Mouse (Mus musculus) heart, embryonic 16.5 days (tissue): ENCODE measurements around the gene Uqcrh. TPM values are rescaled to one million over a fixed set of nuclear protein-coding genes. Genes with fewer than 3 reads are reported as not detected.

Experiments
- ATAC-seq: fragments of 200-750 bp; cut with Nextera tagmentation; replicated peaks from 2 replicates; pipeline ENCODE4 v1.8.0; 2017; ENCODE audit warnings: moderate number of reproducible peaks; ENCODE audit not compliant: insufficient read depth, low FRiP score; ENCODE audit errors: extremely low read depth
- H3K27ac ChIP-seq: fragments of 300-500 bp; sonication (generic); 2 replicates; pipeline ENCODE4 v1.5.1; 2014; ENCODE audit warnings: mild to moderate bottlenecking, low read length, control low read depth, moderate library complexity
- H3K27me3 ChIP-seq: fragments of 300-500 bp; sonication (generic); 2 replicates; pipeline ENCODE4 v1.6.1; 2014; ENCODE audit warnings: low read length, mixed read lengths; ENCODE audit not compliant: control insufficient read depth, insufficient read depth
- H3K36me3 ChIP-seq: fragments of 300-500 bp; sonication (generic); 2 replicates; pipeline ENCODE4 v1.6.1; 2014; ENCODE audit not compliant: control insufficient read depth, insufficient read depth
- H3K4me1 ChIP-seq: fragments of 300-500 bp; sonication (generic); 2 replicates; pipeline ENCODE4 v1.6.1; 2014; ENCODE audit warnings: low read length, mixed read lengths; ENCODE audit not compliant: control insufficient read depth, insufficient read depth
- H3K4me2 ChIP-seq: fragments of 300-500 bp; sonication (generic); 2 replicates; pipeline ENCODE4 v1.6.1; 2014; ENCODE audit warnings: low read depth, mild to moderate bottlenecking, control low read depth, low read length
- H3K4me3 ChIP-seq: fragments of 300-500 bp; sonication (generic); 2 replicates; pipeline ENCODE4 v1.5.1; 2014; ENCODE audit warnings: mild to moderate bottlenecking, control low read depth, low read length
- H3K9ac ChIP-seq: fragments of 300-500 bp; sonication (generic); 2 replicates; pipeline ENCODE4 v1.6.1; 2014; ENCODE audit warnings: low read length, control low read depth
- H3K9me3 ChIP-seq: fragments of 300-500 bp; sonication (generic); replicated peaks from 2 replicates; pipeline ENCODE4 v1.6.1; 2016; ENCODE audit warnings: low read length; ENCODE audit not compliant: control insufficient read depth
- WGBS: fragments of 180-500 bp; shearing (Covaris S2); extraction: QIAGEN DNeasy Blood & Tissue Kit; methylation state at CpG from one replicate; pipeline ENCODE4 v1.1.7; 2014; 5-methylcytosine and 5-hydroxymethylcytosine counted together
- polyA plus RNA-seq: library from polyadenylated mRNA; unstranded; fragments of >200 nt; fragmentation: Nextera tagmentation; extraction: Ambion mirVana; gene quantifications from 2 replicates; pipeline ENCODE4 v1.2.1, GENCODE M21; 2015

Uqcrh gene
- 1,257 and 1,258 TPM in 2 replicates for polyA plus RNA-seq

DNA sequence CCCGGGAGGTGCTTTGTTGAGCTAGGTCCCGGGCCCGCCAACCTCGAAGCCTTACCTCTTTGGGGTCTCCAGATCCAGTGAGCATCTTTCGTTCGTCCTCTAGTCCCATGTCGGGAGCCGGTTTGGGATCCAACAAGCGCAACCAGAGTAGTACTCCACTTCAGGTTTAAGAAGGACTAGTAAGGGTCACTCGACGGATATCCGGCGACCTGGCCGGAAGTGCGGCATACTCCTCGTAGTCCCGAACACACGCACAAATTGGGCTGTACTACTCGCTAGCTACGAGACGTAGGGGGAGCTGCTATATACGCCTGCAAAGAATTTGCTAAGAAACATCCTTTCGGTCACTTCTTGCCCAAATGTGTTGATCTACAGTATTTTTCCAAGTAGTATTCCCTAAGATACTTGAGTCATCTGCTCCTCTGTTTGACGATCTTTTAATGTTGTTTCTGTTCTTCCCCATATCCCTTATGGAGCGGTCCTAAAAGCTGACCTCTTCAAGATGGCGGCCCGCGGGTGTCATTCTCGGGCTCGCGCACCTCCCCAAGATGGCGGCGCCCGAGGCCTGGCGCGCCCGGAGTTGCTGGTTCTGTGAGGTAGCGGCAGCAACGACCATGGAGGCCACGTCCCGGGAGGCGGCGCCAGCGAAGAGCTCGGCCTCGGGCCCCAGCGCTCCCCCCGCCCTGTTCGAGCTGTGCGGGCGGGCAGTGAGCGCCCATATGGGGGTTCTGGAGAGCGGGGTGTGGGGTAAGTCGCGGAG is at the start of gene Uqcrh, which contains the start of gene Lrrc41:
TSS of gene Uqcrh (minus strand) at position 211 of the 760 bp plus-strand sequence.
TSS of gene Lrrc41 (plus strand) at position 409 of the 760 bp plus-strand sequence.
- no peaks in the 10 kb centered on the region for H3K9me3 ChIP-seq
- H3K4me2 ChIP-seq, result peak within 1 kb of the TSS; percentile 87
- H3K27ac ChIP-seq, result peak within 1 kb of the TSS; percentile 97
- peak within 1 kb of the TSS; percentile 92 for H3K4me3 ChIP-seq
- under 1% methylated on average over 54 of the region's 55 CpGs for WGBS
- peak; percentile 90 for ATAC-seq
- peaks cover 27% of the 10 kb centered on the region for H3K4me1 ChIP-seq
- H3K36me3 ChIP-seq, result peaks cover 6% of the 10 kb centered on the region; the same call in 1 of the 2 replicates
- H3K27me3 ChIP-seq, result no peaks in the 10 kb centered on the region
- peak within 1 kb of the TSS; percentile 98 for H3K9ac ChIP-seq

DNA sequence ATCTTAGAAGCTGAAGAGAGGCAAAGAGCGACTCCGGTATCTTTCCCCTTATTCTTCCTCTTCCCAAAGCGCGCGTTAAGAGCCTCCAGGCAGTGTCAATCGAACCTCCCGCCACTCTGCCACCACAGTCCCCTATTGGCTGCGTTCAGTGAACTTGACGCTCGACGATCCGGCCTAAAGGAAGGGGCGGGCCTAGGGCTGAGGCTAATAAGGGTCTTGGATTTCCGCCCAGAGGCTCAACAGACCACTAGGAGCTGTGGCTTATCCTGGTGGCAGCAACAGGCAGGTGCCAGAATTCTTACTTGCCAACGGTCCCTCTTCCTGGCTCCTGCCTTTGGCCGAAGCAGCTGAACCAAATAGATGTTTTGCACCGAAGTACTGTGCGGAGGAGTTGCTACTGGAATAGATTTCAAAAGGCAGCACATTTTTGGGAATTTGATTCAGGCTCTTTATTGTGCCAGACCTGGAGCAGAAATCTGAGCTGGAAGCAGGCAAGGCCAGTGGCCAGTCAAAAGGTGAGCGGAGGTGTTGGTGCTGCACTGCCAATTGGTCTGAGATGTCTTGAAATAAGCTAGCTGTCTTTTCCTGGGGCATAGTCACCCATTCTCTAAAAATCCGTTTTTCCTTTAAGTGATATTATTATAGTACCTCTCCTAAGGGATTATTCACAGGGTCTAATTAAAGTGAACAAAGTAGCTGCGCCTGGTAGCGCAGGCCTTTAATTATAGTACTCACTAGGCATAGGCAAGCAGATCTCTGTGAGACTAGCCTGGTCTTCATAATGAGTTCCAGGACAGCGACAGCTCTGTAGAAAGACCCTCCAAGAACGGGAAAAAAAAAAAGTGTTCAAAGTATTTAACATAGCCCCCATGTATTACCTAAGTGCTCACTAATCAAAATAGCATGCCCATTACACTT is 49.0 kb upstream of the Uqcrh start, which contains the start of the genes Rad54l and Pomgnt1:
TSS of gene Rad54l (minus strand) at position 89 of the 918 bp plus-strand sequence.
TSS of gene Pomgnt1 (plus strand) at position 239 of the 918 bp plus-strand sequence.
- peaks cover 15% of the 10 kb centered on the region for H3K4me1 ChIP-seq
- no peaks in the 10 kb centered on the region for H3K36me3 ChIP-seq
- no peaks in the 10 kb centered on the region for H3K9me3 ChIP-seq
- WGBS, result 5% methylated on average over 24 of the region's 24 CpGs
- H3K4me2 ChIP-seq, result peak within 1 kb of the TSS; percentile 82
- H3K4me3 ChIP-seq, result peak within 1 kb of the TSS; percentile 78
- ATAC-seq, result peak; percentile 98
- H3K9ac ChIP-seq, result peak within 1 kb of the TSS; percentile 80
- H3K27me3 ChIP-seq, result no peaks in the 10 kb centered on the region
- H3K27ac ChIP-seq, result peak within 1 kb of the TSS; percentile 80

DNA sequence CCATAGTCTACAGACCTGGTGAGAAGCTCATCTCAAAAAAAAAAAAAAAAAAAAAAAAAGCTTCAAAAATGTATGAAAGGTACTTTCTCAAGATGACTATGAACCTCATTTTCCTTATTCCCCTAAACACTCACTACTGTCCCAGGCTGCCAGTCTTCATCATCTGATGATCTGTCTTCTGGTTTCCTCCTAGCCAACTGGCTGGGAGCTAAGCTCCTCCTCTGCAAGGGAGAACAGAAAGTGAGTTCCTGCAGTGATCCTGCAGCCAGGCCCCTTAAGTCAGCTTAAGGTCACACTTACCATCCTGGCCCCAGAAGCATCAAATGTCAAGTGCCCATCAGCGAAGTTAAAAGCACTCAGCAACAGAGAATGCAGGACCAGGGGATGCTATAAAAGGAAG is 47.9 kb upstream of the Uqcrh start:
- no peaks in the 10 kb centered on the region for H3K27me3 ChIP-seq
- peak overlapping the region; percentile 82 for H3K4me2 ChIP-seq
- WGBS, result 0% methylated on average over 1 of the region's 1 CpGs
- no peaks in the 10 kb centered on the region for H3K36me3 ChIP-seq
- no peak overlapping the region for H3K27ac ChIP-seq
- no peak for ATAC-seq
- H3K4me3 ChIP-seq, result peak overlapping the region; percentile 78
- H3K9me3 ChIP-seq, result no peaks in the 10 kb centered on the region
- peaks cover 15% of the 10 kb centered on the region for H3K4me1 ChIP-seq
- H3K9ac ChIP-seq, result peak overlapping the region; percentile 80

DNA sequence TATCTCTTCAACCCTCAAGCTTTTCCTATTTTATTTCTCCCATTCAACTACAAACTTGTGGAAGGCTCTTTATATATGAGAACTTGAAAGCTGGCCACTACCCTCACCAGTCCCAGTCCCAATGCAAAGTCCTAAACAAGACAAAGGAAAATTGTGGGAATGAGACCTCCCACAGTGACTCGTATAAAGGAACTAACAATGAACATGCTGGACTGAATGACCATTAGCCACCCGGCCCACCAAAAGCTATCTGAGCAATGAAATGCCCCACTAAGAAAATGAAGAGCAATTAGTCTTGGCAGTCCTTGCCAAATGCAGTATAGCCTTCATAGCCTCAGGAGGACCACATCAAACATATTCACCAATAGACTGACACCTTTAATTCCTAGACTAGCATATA is 36.6 kb upstream of the Uqcrh start:
- Histone ChIP-seq H3K27me3 (no peaks in the 10 kb centered on the region), H3K9me3 (no peaks in the 10 kb centered on the region), H3K27ac (no peak overlapping the region), H3K4me3 (no peak overlapping the region), H3K9ac (no peak overlapping the region), H3K4me1 (no peaks in the 10 kb centered on the region), H3K36me3 (peaks cover 11% of the 10 kb centered on the region; the same call in 1 of the 2 replicates), H3K4me2 (no peak overlapping the region)
- WGBS, result 90% methylated on average over 2 of the region's 2 CpGs
- ATAC-seq, result no peak

DNA sequence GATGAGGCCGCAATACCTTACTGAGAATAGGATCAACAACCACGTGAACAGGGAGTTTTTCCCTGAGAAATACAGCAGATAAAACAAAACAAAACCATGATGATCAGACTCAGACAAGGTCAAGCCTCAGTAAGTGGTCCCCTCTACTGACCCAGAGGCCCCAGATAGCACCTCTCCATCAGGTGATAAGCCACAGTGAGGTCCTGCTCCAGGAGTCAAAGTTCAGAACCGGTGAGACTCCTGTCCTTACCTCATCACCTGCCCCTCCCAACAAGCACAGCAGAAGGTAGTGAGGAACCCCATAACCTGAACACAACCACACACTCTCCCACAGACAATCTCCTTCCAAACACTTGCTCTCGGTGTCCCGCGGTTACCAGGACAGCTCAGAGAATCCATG is 35.8 kb upstream of the Uqcrh start:
- H3K4me1 ChIP-seq, result no peaks in the 10 kb centered on the region
- WGBS, result 80% methylated on average over 6 of the region's 6 CpGs
- H3K27me3 ChIP-seq, result no peaks in the 10 kb centered on the region
- H3K4me2 ChIP-seq, result no peak overlapping the region
- no peak overlapping the region for H3K9ac ChIP-seq
- no peaks in the 10 kb centered on the region for H3K9me3 ChIP-seq
- peaks cover 10% of the 10 kb centered on the region for H3K36me3 ChIP-seq
- no peak overlapping the region for H3K4me3 ChIP-seq
- no peak for ATAC-seq
- H3K27ac ChIP-seq, result no peak overlapping the region

DNA sequence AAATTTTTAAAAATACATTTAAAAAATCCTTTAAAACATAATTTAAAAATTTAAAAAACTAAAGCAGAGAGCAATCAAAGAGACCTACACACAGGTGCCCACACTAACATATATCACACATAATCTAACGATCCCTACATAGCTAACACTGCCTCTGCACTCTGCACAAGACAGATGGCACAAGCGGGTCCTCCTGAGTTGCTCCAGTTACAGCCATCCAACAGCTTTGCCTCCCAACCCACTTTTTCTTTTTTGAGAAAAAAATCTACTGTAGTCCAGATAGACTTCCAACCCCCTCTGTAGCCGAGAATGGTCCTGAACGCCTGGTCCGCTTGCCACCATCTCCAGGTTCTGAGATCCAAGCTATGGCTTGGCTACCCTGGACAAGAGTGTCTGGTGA is 30.4 kb upstream of the Uqcrh start:
- H3K4me1 ChIP-seq, result no peaks in the 10 kb centered on the region
- no peak for ATAC-seq
- H3K36me3 ChIP-seq, result peaks cover 25% of the 10 kb centered on the region
- H3K4me3 ChIP-seq, result no peak overlapping the region
- H3K4me2 ChIP-seq, result no peak overlapping the region
- WGBS, result 91% methylated on average over 5 of the region's 5 CpGs
- H3K9me3 ChIP-seq, result no peaks in the 10 kb centered on the region
- H3K27me3 ChIP-seq, result no peaks in the 10 kb centered on the region
- H3K9ac ChIP-seq, result no peak overlapping the region
- H3K27ac ChIP-seq, result no peak overlapping the region

DNA sequence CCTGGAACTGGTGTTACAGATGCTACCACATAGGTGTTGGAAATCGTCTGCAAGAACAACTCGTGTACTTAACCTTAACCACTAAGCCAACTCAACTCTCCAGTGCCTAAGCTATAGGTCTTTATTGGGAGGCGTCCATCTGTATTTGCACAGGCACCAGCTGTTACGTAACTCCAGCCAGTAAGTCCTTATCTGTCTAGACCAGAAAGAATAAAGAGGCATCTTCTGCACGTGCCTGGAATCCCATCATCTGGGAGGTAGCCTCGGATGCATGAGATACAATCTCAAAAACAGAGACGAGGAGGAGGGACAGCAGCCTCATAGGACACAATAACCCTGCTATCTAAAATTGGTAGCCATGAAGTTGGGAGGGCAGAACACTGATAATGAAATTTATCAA is 26.1 kb upstream of the Uqcrh start:
- Histone ChIP-seq H3K4me1 (no peaks in the 10 kb centered on the region), H3K27ac (no peak overlapping the region), H3K4me2 (no peak overlapping the region), H3K36me3 (peaks cover 52% of the 10 kb centered on the region), H3K27me3 (no peaks in the 10 kb centered on the region), H3K4me3 (no peak overlapping the region), H3K9ac (no peak overlapping the region), H3K9me3 (no peaks in the 10 kb centered on the region)
- ATAC-seq, result no peak
- 74% methylated on average over 7 of the region's 7 CpGs for WGBS

DNA sequence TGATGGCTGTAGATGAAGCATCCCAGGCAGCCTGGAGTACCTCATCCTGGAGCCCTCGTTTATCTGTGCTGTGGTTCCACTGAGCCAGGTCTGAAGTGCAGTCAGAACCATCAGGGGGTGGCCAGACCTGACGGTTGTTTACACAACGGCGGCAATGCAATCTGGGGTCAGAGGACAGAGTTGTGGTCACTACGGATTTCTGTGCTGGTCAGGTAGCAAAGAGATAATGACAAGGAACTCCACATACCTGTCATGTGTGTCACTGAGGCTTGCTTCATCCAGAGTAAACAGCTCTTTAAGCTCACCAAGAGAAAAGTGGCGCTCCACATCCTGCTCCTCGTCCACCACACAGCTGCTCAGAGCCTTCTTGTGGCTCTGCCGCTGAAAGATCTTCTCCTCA is 22.3 kb upstream of the Uqcrh start:
- Histone ChIP-seq H3K27me3 (no peaks in the 10 kb centered on the region), H3K9me3 (no peaks in the 10 kb centered on the region), H3K4me3 (no peak overlapping the region), H3K27ac (no peak overlapping the region), H3K9ac (no peak overlapping the region), H3K4me1 (no peaks in the 10 kb centered on the region), H3K36me3 (peaks cover 63% of the 10 kb centered on the region), H3K4me2 (no peak overlapping the region)
- no peak for ATAC-seq
- WGBS, result 76% methylated on average over 8 of the region's 8 CpGs
